ENCODE assay signal across 15 mouse cellular contexts in genomic region chr12:54120386-54120785, GRCm38 (mm10).
"Had no signal": no experiment of that assay in that cellular context is flagged by ENCODE, and none has a peak within 500 bp of the region (broad histone marks: within the 10 kb centered on the region; RNA-seq: fewer than 3 reads in every experiment).

No protein-coding gene starts in this region.

- DNase-seq: retina, postnatal 1 day; right cerebral cortex, adult 18-20 months; right cerebral cortex, postnatal 14 days; right cerebral cortex, postnatal 25 days; right cerebral cortex, postnatal 4 days; spleen, adult 18-20 months; thymus, adult 18-20 months; thymus, adult 2 months; thymus, postnatal 14 days; thymus, postnatal 25 days; thymus, postnatal 36 days; thymus, postnatal 4 days had no signal

- H3K9ac ChIP-seq: neural tube, embryonic 15.5 days; stomach, embryonic 15.5 days had no signal

- H3K27me3 ChIP-seq: neural tube, embryonic 15.5 days; stomach, embryonic 15.5 days had no signal

- H3K9me3 ChIP-seq: neural tube, embryonic 15.5 days; stomach, embryonic 15.5 days had no signal

- H3K27ac ChIP-seq: neural tube, embryonic 15.5 days; stomach, embryonic 15.5 days; stomach, postnatal 0 days had no signal

- H3K4me2 ChIP-seq: neural tube, embryonic 15.5 days; stomach, embryonic 15.5 days had no signal

- H3K36me3 ChIP-seq: neural tube, embryonic 15.5 days; stomach, embryonic 15.5 days had no signal

- H3K4me3 ChIP-seq: neural tube, embryonic 15.5 days; stomach, embryonic 15.5 days had no signal

- H3K4me1 ChIP-seq: neural tube, embryonic 15.5 days; stomach, embryonic 15.5 days had no signal
